Mouse (Mus musculus): ENCODE data around the gene Cd44. TPM values are rescaled to one million over a fixed set of nuclear protein-coding genes. Genes with fewer than 3 reads are reported as not detected.

The Cd44 gene
- polyA plus RNA-seq, 1 experiment from 2014 or later: 2.2 TPM

DNA sequence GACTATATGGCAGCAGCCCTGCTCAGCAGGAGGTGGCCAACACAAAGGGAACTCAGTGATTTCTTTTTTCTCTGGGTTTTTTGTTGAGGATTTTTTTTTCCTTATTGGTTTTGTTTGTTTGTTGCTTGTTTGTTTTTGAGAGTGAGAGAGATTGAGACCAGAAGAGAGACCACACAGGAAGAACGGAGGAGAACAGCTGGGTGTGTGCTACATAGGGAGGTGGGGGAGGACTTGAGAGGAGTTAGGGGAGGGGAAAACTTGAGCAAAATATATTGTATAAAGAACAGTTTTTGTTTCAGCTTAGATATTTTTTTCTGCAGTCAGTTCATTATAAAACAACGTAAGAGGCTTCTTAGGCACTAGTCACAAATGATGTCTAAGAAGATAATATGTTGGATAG, 103.3 kb downstream of the Cd44 start:
- H3K9me3 ChIP-seq: no peaks in the 10 kb centered on the region
- H3K27ac ChIP-seq (replicated peaks): no peak overlapping the region
- WGBS: 74% methylated on average over 2 of the region's 2 CpGs
- no peaks in the 10 kb centered on the region for H3K4me1 ChIP-seq
- no peak overlapping the region for H3K4me3 ChIP-seq
- no peaks in the 10 kb centered on the region for H3K27me3 ChIP-seq (replicated peaks; ENCODE audit: low read depth, poor library complexity, severe bottlenecking)
- no peak for DNase-seq (ENCODE audit: low spot score)
- H3K36me3 ChIP-seq (replicated peaks): no peaks in the 10 kb centered on the region

DNA sequence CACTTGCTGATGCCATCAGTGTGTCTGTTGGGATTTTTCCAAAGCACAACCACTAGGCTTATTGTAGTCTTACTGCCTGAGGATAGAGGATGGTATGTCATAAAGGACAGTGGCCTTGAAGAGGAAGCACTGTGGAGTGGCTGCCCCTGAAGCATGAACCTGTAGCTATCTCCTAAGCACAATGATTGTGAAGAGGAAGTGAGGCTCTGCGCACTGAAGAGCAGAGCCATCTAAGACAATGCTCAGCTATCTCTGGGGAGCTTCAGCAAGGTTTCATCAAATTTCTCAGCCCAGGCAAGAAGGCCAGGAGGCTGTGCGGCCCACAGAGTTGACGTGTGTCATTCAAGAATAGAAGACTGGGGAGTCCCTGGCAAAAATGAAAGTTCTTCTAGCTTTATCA, 106.4 kb downstream of the Cd44 start:
- 89% methylated on average over 3 of the region's 3 CpGs for WGBS

DNA sequence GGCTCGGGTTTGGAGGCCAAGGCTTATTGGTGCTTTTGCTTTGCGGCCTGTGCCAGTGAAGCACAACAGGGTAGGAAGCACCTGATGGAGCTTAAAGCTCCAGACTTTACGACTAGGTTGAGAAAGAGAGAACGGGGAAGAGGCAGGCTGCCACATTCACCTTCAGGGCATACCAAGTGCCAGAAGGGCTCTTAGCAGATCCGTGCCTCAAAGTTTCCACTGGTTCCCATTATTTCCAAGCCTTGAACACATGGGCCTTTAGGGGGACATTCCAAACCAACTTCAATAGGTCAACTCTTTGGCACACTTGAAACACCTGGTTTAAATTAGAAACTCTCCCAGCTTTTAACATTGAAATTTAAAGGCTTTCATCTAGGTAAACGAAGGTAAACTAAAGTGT, 108.7 kb downstream of the Cd44 start:
- no peak overlapping the region for H3K4me3 ChIP-seq
- no peak overlapping the region for H3K27ac ChIP-seq (replicated peaks)
- H3K4me1 ChIP-seq: 0 out of 2 replicates have a peak, but pooled peaks cover 5% of the 10 kb centered on the region
- 76% methylated on average over 6 of the region's 6 CpGs for WGBS
- no peaks in the 10 kb centered on the region for H3K36me3 ChIP-seq (replicated peaks)
- H3K27me3 ChIP-seq (replicated peaks; ENCODE audit: low read depth, poor library complexity, severe bottlenecking): no peaks in the 10 kb centered on the region
- no peaks in the 10 kb centered on the region for H3K9me3 ChIP-seq
- DNase-seq (ENCODE audit: low spot score): no peak

More for the DNA sequence above, 106.4 kb downstream of the Cd44 start:
- Histone ChIP-seq H3K4me3 (no peak overlapping the region), H3K27ac (replicated peaks) (no peak overlapping the region), H3K36me3 (replicated peaks) (no peaks in the 10 kb centered on the region), H3K4me1 (0 out of 2 replicates have a peak, but pooled peaks cover 5% of the 10 kb centered on the region), H3K27me3 (replicated peaks; ENCODE audit: low read depth, poor library complexity, severe bottlenecking) (no peaks in the 10 kb centered on the region), H3K9me3 (no peaks in the 10 kb centered on the region)
- DNase-seq (ENCODE audit: low spot score): no peak

DNA sequence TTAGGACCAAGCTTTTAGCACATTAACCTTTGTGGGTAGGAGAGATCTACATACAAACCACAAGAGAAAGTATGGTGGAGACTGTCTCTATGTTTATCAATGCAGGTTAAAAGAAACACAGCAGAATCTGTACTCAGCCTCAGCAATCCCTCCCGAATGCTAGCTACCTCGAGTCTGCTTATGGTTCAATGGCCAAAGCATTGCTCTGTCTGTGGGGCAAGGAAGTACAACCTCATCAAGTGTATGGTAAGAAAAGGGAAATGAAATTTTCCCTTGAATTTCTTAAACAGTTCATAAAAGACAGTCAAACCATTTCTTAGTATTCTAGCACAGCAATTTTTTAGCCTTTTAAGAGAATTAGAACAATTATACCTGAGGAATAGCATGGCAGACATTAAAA, 109.8 kb downstream of the Cd44 start:
- no peaks in the 10 kb centered on the region for H3K27me3 ChIP-seq (replicated peaks; ENCODE audit: low read depth, poor library complexity, severe bottlenecking)

DNA sequence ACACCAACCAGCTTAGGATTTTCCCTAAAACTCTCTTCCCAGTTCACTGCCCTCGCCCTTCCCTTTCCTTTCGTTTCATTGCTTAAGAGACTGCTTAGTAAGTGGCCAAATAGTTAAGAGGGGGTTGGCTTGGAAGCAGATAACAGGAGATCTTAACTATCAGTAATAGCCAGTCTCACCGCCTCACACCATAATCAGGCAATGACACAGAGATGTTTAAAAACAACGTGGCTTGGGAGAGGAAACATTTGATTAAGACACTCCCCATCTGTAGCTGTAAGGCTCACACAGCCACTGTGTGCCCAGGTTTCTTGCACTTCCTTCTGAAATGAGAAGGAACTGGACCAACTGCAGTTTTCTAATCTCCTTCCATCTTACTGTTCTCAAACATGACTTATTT, 115.8 kb downstream of the Cd44 start:
- Histone ChIP-seq H3K4me3 (no peak overlapping the region), H3K27ac (replicated peaks) (no peak overlapping the region), H3K36me3 (replicated peaks) (no peaks in the 10 kb centered on the region), H3K9me3 (no peaks in the 10 kb centered on the region), H3K4me1 (no peaks in the 10 kb centered on the region), H3K27me3 (replicated peaks; ENCODE audit: low read depth, poor library complexity, severe bottlenecking) (no peaks in the 10 kb centered on the region)
- 71% methylated on average over 4 of the region's 4 CpGs for WGBS
- no peak for DNase-seq (ENCODE audit: low spot score)

More for the DNA sequence above, 109.8 kb downstream of the Cd44 start:
- no peaks in the 10 kb centered on the region for H3K9me3 ChIP-seq
- no peak overlapping the region for H3K4me3 ChIP-seq
- no peak for DNase-seq (ENCODE audit: low spot score)
- H3K36me3 ChIP-seq (replicated peaks): no peaks in the 10 kb centered on the region
- no peak overlapping the region for H3K27ac ChIP-seq (replicated peaks)
- WGBS: 80% methylated on average over 2 of the region's 2 CpGs
- H3K4me1 ChIP-seq: 0 out of 2 replicates have a peak, but pooled peaks cover 5% of the 10 kb centered on the region

DNA sequence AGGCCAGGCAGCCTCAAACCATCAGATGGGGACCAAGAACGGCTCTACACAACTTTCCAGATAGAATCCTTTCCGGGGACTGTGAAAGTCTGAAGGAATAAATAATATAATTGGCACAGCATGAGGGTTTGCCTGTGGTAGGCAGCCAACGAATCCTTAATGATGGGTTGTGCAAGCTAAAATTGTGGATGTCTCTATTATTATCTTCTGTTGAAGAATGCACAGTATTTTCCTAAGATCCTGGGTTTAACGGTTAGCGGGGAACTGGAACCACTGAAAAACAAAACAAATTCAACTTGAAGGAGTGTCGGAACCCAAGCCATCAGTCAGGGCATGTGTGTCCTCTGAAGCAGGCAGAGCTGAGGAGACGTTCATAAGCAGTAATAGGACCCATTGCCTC, 118.7 kb downstream of the Cd44 start:
- no peak overlapping the region for H3K27ac ChIP-seq (replicated peaks)
- 86% methylated on average over 7 of the region's 7 CpGs for WGBS
- no peaks in the 10 kb centered on the region for H3K9me3 ChIP-seq
- H3K4me3 ChIP-seq: no peak overlapping the region
- no peaks in the 10 kb centered on the region for H3K4me1 ChIP-seq
- no peaks in the 10 kb centered on the region for H3K36me3 ChIP-seq (replicated peaks)
- DNase-seq (ENCODE audit: low spot score): no peak
- H3K27me3 ChIP-seq (replicated peaks; ENCODE audit: low read depth, poor library complexity, severe bottlenecking): no peaks in the 10 kb centered on the region

DNA sequence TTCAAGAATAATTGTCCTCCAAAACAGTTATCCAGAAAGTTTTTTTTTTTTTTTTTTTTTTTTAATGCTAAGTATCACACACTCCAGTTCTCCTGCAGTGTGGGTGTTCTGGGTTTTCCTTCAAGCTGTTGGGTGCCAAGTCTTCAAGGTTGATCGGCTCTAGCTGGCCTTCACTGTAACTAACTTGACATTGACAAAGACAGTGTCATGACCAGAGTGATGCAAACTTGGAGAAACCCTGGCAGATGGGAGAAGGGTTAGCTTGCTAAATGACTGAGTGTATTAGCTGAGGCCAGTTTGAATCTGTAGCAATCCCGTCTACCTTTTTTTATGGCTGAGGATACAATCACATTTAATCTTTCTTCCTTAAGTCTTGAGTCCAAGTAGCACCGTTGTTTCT, 123.3 kb downstream of the Cd44 start:
- Histone ChIP-seq H3K27me3 (replicated peaks; ENCODE audit: low read depth, poor library complexity, severe bottlenecking) (no peaks in the 10 kb centered on the region), H3K4me1 (no peaks in the 10 kb centered on the region), H3K27ac (replicated peaks) (no peak overlapping the region), H3K9me3 (no peaks in the 10 kb centered on the region), H3K36me3 (replicated peaks) (no peaks in the 10 kb centered on the region), H3K4me3 (no peak overlapping the region)
- 84% methylated on average over 3 of the region's 3 CpGs for WGBS
- no peak for DNase-seq (ENCODE audit: low spot score)

DNA sequence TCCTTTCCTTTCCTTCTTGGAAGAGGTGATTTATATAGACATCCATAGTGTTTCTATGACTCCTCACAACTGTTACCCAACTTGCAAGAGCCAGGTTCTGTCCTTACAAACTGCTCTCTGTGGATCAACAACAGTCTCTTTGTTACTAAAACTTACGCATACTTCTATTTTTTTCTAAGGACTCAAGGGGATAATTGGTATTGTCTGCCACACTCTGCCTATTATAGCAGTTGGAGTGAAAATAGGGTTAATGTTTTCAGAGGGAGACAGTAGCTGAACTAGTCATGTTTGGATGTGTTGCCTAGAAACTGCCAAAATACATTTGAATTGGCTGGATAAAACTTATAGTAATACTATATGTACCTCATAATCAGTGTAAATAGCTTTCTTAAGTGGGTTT, 125.9 kb downstream of the Cd44 start:
- Histone ChIP-seq H3K27me3 (replicated peaks; ENCODE audit: low read depth, poor library complexity, severe bottlenecking) (no peaks in the 10 kb centered on the region), H3K4me3 (no peak overlapping the region), H3K36me3 (replicated peaks) (no peaks in the 10 kb centered on the region), H3K4me1 (no peaks in the 10 kb centered on the region), H3K9me3 (no peaks in the 10 kb centered on the region), H3K27ac (replicated peaks) (no peak overlapping the region)
- 54% methylated on average over 1 of the region's 1 CpGs for WGBS
- DNase-seq (ENCODE audit: low spot score): no peak

DNA sequence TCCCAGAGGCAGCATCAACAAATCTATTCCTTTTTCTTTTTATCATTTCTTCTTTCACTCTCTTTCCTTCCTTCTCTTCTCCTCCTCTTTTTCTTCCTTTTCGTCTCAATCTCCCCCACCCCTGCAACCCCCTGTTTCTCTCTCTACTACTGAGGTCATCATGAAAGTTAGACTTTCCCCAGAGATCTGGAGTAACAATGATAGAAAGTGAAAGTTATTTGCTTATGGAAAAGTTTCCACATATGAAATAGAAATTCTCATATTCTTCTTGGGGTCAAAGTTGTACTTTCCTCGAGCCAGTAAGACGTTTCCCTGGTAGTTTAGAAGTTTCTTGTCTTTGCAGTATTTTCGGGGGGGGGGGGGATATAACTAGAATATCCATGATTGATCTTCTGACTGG, 126.8 kb downstream of the Cd44 start:
- H3K4me1 ChIP-seq: no peaks in the 10 kb centered on the region
- no peaks in the 10 kb centered on the region for H3K9me3 ChIP-seq
- H3K27ac ChIP-seq (replicated peaks): no peak overlapping the region
- H3K36me3 ChIP-seq (replicated peaks): no peaks in the 10 kb centered on the region
- no peaks in the 10 kb centered on the region for H3K27me3 ChIP-seq (replicated peaks; ENCODE audit: low read depth, poor library complexity, severe bottlenecking)
- no peak for DNase-seq (ENCODE audit: low spot score)
- 84% methylated on average over 4 of the region's 4 CpGs for WGBS
- no peak overlapping the region for H3K4me3 ChIP-seq

DNA sequence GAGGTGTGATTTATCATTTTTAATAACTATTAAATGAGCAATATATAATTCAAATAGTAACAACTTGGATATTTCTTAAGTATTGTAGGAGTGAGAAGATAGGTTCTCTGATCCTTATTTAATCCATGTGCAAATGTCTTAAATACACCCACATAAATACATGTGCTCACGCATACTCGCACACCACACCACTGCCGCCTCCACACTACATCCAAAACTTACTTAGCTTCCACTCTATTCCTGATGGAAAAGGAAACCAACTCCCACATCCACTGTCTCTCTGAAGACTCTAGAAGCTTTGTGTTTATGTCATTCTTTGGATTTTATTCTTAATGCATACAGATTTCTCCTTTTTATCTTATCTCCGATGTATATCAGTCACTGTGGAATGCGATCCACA, 129.2 kb downstream of the Cd44 start:
- 92% methylated on average over 5 of the region's 5 CpGs for WGBS
- Histone ChIP-seq H3K27me3 (replicated peaks; ENCODE audit: low read depth, poor library complexity, severe bottlenecking) (no peaks in the 10 kb centered on the region), H3K9me3 (no peaks in the 10 kb centered on the region), H3K4me1 (no peaks in the 10 kb centered on the region), H3K36me3 (replicated peaks) (no peaks in the 10 kb centered on the region), H3K4me3 (no peak overlapping the region), H3K27ac (replicated peaks) (no peak overlapping the region)
- DNase-seq (ENCODE audit: low spot score): no peak

DNA sequence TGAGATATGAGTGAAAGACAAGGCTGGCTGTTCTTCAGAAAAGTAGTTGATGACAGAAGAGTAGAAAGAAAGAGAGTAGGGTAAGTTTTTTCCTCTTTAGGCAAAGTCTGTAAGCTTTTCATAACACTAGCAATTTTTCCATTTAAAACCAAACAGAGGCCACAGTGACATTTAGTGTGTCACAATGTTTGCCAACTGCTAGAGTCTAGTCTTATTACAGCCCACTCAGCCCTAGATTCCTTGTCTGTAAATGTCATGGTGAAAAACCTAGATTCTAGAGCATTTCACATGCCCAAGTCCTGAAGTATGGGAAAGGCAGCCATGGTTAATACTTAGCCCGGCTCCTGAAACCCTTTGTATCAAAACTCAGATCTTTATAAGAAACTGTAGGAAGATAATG, 130.2 kb downstream of the Cd44 start:
- H3K27ac ChIP-seq (replicated peaks): no peak overlapping the region
- DNase-seq (ENCODE audit: low spot score): no peak
- H3K9me3 ChIP-seq: no peaks in the 10 kb centered on the region
- H3K4me3 ChIP-seq: no peak overlapping the region
- H3K36me3 ChIP-seq (replicated peaks): no peaks in the 10 kb centered on the region
- no peaks in the 10 kb centered on the region for H3K27me3 ChIP-seq (replicated peaks; ENCODE audit: low read depth, poor library complexity, severe bottlenecking)
- no peaks in the 10 kb centered on the region for H3K4me1 ChIP-seq
- 92% methylated on average over 1 of the region's 1 CpGs for WGBS

DNA sequence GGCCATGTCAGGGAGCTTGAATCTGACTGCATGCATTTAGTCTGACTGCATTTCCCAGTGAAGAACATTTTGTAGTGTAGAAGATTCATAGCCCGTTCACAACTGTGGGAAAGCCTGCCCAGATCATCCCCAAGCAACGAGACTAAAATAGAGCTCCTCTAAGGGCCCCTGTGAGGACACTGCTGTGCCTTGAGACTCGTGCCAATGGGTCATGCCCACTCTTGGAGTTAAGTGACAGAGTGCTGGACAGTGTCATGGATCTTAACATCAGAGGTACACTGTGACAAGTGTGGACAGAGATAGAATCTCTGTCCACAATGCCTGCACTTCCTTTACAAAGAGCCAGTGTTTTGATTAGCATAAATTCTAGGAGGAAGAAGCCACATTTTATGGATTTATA, 133.2 kb downstream of the Cd44 start:
- H3K9me3 ChIP-seq: no peaks in the 10 kb centered on the region
- H3K4me3 ChIP-seq: no peak overlapping the region
- 81% methylated on average over 3 of the region's 3 CpGs for WGBS
- no peaks in the 10 kb centered on the region for H3K36me3 ChIP-seq (replicated peaks)
- no peak overlapping the region for H3K27ac ChIP-seq (replicated peaks)
- no peaks in the 10 kb centered on the region for H3K27me3 ChIP-seq (replicated peaks; ENCODE audit: low read depth, poor library complexity, severe bottlenecking)
- H3K4me1 ChIP-seq: no peaks in the 10 kb centered on the region
- no peak for DNase-seq (ENCODE audit: low spot score)

DNA sequence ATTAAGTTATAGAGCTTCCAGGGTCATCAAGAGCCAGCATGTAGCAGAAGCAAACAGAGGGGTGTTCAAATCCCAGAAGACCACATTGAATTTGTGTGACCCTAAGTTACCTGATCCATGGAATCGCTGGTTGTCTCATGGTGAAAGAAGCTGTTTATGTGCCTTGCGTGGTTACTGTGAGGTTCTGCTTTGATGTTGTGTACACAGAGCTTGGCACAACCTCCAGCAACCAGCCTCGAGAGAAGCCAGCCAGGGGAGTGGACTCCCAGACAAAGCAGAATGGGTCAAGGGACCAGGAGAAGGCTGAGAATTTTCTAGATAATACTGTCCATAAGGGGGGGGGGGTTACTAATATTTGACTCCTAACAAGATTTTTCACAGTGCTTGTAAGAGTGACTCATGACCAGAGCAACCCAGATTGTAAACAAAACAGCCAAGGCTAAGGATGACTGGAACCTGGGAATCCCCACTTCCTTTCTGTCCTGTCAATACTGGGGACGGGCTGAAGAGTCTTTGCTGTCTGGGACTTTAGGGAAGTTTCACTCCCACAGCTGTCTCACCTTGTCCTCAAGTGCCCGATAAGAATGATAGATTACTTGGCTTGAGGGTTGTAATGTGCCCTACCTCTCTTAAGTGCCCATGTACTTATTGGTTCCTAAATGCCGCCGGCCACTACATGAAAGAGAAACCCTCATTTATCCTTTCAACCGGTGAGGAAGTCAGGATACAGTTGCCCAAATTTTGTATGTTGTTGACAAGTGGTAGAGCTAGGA, 136.7 kb downstream of the Cd44 start:
- Histone ChIP-seq H3K4me3 (no peak overlapping the region), H3K36me3 (replicated peaks) (no peaks in the 10 kb centered on the region), H3K27me3 (replicated peaks; ENCODE audit: low read depth, poor library complexity, severe bottlenecking) (no peaks in the 10 kb centered on the region), H3K9me3 (no peaks in the 10 kb centered on the region), H3K27ac (replicated peaks) (no peak overlapping the region), H3K4me1 (no peaks in the 10 kb centered on the region)
- WGBS: 86% methylated on average over 8 of the region's 8 CpGs
- no peak for DNase-seq (ENCODE audit: low spot score)

Data from embryonic facial prominence, embryonic 10.5 days (tissue).